Mouse (Mus musculus) forebrain, embryonic 15.5 days (tissue): ENCODE measurements around the gene Cd7. TPM values are rescaled to one million over a fixed set of nuclear protein-coding genes. Genes with fewer than 3 reads are reported as not detected.
"Not testable (repeated sequence)": the region's sequence is repeated elsewhere in the genome, so short reads cannot be mapped to it uniquely, and the experiment has no call there.

Experiments used
- ATAC-seq: fragments of 200-750 bp; cut with Nextera tagmentation; replicated peaks from 2 replicates; pipeline ENCODE4 v1.8.0; 2017; ENCODE audit warnings: mild to moderate bottlenecking, moderate TSS enrichment, moderate library complexity
- H3K27ac ChIP-seq: fragments of 300-500 bp; sonication (generic); replicated peaks from 2 replicates; pipeline ENCODE4 v1.5.1; 2015; ENCODE audit warnings: mild to moderate bottlenecking, inconsistent platforms
- H3K27me3 ChIP-seq: fragments of 300-500 bp; sonication (generic); 2 replicates; pipeline ENCODE4 v1.6.1; 2015; ENCODE audit warnings: inconsistent platforms
- H3K36me3 ChIP-seq: fragments of 300-500 bp; sonication (generic); 2 replicates; pipeline ENCODE4 v1.6.1; 2015; ENCODE audit warnings: mild to moderate bottlenecking, inconsistent platforms
- H3K4me1 ChIP-seq: fragments of 300-500 bp; sonication (generic); 2 replicates; pipeline ENCODE4 v1.6.1; 2015; ENCODE audit warnings: inconsistent platforms
- H3K4me2 ChIP-seq: fragments of 300-500 bp; sonication (generic); replicated peaks from 2 replicates; pipeline ENCODE4 v1.6.1; 2015; ENCODE audit warnings: mild to moderate bottlenecking, inconsistent platforms
- H3K4me3 ChIP-seq: fragments of 300-500 bp; sonication (generic); 2 replicates; pipeline ENCODE4 v1.5.1; 2015; ENCODE audit warnings: mild to moderate bottlenecking, inconsistent platforms
- H3K9ac ChIP-seq: fragments of 300-500 bp; sonication (generic); replicated peaks from 2 replicates; pipeline ENCODE4 v1.6.1; 2015; ENCODE audit warnings: mild to moderate bottlenecking, inconsistent platforms
- H3K9me3 ChIP-seq: fragments of 300-500 bp; sonication (generic); 2 replicates; pipeline ENCODE4 v1.6.1; 2016; ENCODE audit warnings: inconsistent platforms
- WGBS: fragments of 180-500 bp; shearing (Covaris S2); methylation state at CpG from one replicate; pipeline ENCODE4 v1.1.7; 2015; ENCODE audit warnings: mixed read lengths; 5-methylcytosine and 5-hydroxymethylcytosine counted together
- polyA plus RNA-seq: library from polyadenylated mRNA; unstranded; fragments of >200 nt; fragmentation: Nextera tagmentation; extraction: Ambion mirVana; gene quantifications from 2 replicates; pipeline ENCODE4 v1.2.1, GENCODE M21; 2015

The Cd7 gene
- polyA plus RNA-seq, 1 experiment from 2014 or later = not detected

DNA sequence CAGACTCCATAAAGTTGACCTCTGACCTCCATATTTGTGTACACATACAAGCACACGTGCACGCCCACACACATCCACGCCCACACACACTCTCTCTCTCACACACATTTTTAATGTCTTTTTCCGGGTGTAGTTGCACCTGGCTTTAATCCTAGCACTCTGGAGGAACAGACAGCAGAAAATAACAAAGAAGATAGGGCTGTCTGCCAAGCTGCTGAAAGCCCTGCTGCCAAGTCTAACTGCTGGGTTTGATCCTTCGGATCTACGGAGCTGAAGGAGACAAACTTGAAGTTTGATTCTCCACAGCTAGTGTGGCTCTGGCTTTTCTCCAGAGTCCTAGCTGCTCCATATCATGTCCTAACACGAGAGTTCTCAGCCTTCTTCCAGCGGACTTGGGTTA is 22.4 kb upstream of the Cd7 start:
- ATAC-seq = no peak
- WGBS = 65% methylated on average over 8 of the region's 8 CpGs
- H3K4me1 ChIP-seq = no peaks in the 10 kb centered on the region
- no peak overlapping the region for H3K4me2 ChIP-seq
- H3K4me3 ChIP-seq = no peak overlapping the region
- no peak overlapping the region for H3K27ac ChIP-seq
- no peaks in the 10 kb centered on the region for H3K9me3 ChIP-seq
- no peaks in the 10 kb centered on the region for H3K36me3 ChIP-seq
- H3K9ac ChIP-seq = no peak overlapping the region
- H3K27me3 ChIP-seq = no peaks in the 10 kb centered on the region

DNA sequence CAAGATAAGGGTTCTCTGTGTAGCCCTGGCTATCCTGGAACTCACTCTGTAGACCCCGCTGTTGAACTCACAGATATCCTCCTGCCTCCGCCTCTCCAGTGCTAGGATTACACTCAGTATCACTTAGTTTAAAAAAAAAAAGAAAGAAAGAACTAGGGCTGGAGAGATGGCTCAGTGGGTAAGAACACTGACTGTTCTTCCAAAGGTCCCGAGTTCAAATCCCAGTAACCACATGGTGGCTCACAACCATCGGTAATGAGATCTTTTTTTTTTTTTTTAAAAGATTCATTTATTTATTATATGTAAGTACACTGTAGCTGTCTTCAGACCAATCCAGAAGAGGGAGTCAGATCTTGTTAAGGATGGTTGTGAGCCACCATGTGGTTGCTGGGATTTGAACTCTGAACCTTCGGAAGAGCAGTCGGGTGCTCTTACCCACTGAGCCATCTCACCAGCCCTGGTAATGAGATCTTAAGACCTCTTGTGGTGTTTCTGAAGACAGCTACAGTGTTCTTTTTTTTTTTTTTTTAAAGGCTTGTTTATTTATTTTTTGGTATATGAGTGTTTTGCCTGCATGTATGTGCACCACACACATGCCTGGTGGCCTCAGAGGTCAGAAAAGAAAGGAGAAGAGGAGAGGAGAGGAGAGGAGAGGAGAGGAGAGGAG is 21.3 kb upstream of the Cd7 start:
- not testable (repeated sequence) for H3K27ac ChIP-seq, H3K9me3 ChIP-seq, H3K4me1 ChIP-seq, H3K4me2 ChIP-seq, ATAC-seq, H3K36me3 ChIP-seq, H3K27me3 ChIP-seq, H3K4me3 ChIP-seq, H3K9ac ChIP-seq
- 96% methylated on average over 6 of the region's 6 CpGs for WGBS

DNA sequence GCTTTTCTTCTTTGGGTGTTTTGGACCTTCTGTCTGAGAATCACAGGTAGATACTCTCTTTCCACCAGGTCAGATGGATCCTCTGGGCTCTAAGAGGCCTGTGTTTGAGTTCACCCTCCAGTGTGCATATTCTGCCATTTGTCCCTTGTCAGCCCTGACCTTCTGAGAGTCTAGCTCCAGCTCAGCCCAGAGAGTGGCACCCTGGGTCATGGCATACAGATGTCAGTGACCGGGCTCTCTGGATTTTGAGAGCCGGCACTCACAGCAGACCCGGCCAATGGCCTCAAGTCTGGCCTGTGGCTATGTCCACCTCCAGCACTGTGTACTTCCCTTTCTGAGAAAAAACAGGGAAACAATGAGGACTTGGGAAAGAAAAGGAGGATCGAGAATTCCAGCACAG is 20.3 kb upstream of the Cd7 start:
- no peak overlapping the region for H3K27ac ChIP-seq

DNA sequence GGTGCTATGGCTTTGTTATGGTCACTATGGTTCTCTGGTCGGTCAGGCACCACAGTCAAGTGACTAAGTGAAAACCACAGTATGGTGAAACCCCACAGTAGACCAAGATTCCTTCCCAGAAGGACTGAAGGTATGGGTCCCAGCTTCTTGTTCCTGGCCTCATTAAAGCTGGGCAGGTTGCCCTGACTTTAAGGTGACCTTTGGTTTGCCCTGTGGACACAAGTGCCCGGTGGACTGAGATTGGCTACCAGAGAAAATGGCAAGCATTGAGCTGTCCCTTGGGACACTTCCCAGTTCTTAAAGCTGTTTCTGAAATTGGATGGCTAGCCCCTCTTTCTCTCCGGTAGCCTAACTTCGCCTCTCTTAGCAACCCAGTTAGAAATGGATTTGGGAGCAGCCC is 19.7 kb upstream of the Cd7 start:
- Histone ChIP-seq H3K4me3 (no peak overlapping the region), H3K36me3 (no peaks in the 10 kb centered on the region), H3K27me3 (no peaks in the 10 kb centered on the region), H3K4me1 (no peaks in the 10 kb centered on the region), H3K9ac (no peak overlapping the region), H3K27ac (no peak overlapping the region), H3K9me3 (no peaks in the 10 kb centered on the region), H3K4me2 (no peak overlapping the region)
- no peak for ATAC-seq
- 83% methylated on average over 4 of the region's 4 CpGs for WGBS

More for the DNA sequence above, 20.3 kb upstream of the Cd7 start:
- no peak overlapping the region for H3K4me2 ChIP-seq
- WGBS = 88% methylated on average over 4 of the region's 4 CpGs
- H3K4me1 ChIP-seq = no peaks in the 10 kb centered on the region
- no peak overlapping the region for H3K4me3 ChIP-seq
- no peaks in the 10 kb centered on the region for H3K27me3 ChIP-seq
- no peak for ATAC-seq
- no peaks in the 10 kb centered on the region for H3K9me3 ChIP-seq
- no peak overlapping the region for H3K9ac ChIP-seq
- H3K36me3 ChIP-seq = no peaks in the 10 kb centered on the region

DNA sequence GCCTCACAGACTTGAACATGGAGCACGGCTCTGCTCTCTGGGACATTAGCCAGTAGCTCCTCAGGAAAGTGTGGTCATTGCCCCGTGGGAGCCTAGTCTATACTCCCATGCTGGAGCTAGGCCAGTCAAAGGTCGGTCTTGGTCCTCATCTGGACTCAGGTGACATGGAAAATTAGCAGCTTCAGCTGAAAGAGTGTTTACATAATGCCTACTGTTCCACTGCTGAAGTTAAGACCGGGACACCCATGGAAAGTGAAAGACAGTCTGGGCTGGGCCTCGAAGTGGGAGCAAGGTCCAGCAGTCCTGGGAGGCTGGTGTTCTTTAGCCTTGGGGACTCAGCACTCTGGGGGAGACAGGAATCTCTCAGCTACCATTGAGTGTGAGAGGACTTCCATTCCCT is 18.9 kb upstream of the Cd7 start:
- no peak for ATAC-seq
- no peak overlapping the region for H3K27ac ChIP-seq
- no peak overlapping the region for H3K9ac ChIP-seq
- no peaks in the 10 kb centered on the region for H3K9me3 ChIP-seq
- H3K4me2 ChIP-seq = no peak overlapping the region
- H3K4me3 ChIP-seq = no peak overlapping the region
- WGBS = 79% methylated on average over 5 of the region's 5 CpGs
- no peaks in the 10 kb centered on the region for H3K36me3 ChIP-seq
- H3K4me1 ChIP-seq = no peaks in the 10 kb centered on the region
- H3K27me3 ChIP-seq = no peaks in the 10 kb centered on the region

DNA sequence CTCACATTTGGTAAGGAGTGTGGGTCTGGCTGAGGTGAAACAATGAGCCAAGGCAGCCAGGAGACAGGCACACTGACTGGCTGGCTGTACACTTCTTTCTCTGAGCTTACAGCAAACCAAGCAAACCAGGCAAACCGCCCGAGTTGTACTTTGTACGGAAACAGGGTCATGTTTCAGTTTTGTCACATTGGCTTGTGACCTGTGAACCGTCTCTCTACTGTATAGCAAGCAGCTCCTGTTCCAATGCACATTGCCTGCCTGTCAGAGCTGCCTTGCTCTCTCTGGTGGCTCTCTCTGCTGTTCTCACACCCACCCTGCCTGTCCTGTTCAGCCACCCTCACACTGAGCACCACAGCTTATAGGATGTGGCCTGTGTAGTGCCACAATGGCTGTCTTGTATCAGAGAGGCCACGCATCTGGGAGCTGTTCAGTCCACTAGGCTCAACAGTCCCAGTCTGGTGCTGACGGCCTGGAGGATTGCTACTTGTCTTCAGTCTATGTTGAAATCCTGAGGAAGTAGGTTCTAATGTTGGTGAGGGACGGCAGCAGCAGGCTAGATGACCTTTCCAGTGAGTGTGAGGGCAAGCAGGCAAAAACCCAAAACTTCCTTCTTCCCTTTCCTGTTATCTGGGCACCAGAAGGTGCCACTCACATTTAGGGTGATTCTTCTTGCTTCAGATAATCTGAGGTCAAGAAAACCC is 17.5 kb upstream of the Cd7 start:
- Histone ChIP-seq H3K9me3 (no peaks in the 10 kb centered on the region), H3K4me2 (no peak overlapping the region), H3K27me3 (no peaks in the 10 kb centered on the region), H3K36me3 (no peaks in the 10 kb centered on the region), H3K4me3 (no peak overlapping the region), H3K4me1 (no peaks in the 10 kb centered on the region), H3K27ac (no peak overlapping the region), H3K9ac (no peak overlapping the region)
- ATAC-seq = no peak
- WGBS = 77% methylated on average over 7 of the region's 7 CpGs

DNA sequence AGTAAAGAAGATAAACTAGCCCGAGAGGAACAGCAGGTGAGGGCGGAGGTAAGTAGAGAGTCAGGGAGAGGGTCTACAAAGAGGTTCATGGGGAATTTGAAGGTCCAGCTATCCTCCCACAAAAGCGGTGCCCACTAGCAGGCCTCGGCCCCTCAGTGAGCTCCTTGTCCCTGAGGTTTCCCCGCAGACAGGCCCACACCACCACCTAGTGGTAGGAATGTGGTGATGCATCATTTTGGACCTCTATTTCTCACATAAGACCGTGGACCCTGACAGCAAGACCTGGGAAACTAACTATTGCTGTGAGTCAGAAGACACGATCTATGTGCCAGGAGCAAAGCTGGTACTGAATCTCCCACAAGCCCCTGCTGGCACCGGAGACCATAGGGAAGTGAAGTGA is 14.3 kb upstream of the Cd7 start:
- WGBS = 12% methylated on average over 8 of the region's 8 CpGs
- Histone ChIP-seq H3K27ac (no peak overlapping the region), H3K27me3 (no peaks in the 10 kb centered on the region), H3K4me2 (no peak overlapping the region), H3K9me3 (no peaks in the 10 kb centered on the region), H3K4me1 (no peaks in the 10 kb centered on the region), H3K9ac (no peak overlapping the region), H3K4me3 (no peak overlapping the region), H3K36me3 (no peaks in the 10 kb centered on the region)
- no peak; the same call in 1 of the 2 replicates for ATAC-seq

DNA sequence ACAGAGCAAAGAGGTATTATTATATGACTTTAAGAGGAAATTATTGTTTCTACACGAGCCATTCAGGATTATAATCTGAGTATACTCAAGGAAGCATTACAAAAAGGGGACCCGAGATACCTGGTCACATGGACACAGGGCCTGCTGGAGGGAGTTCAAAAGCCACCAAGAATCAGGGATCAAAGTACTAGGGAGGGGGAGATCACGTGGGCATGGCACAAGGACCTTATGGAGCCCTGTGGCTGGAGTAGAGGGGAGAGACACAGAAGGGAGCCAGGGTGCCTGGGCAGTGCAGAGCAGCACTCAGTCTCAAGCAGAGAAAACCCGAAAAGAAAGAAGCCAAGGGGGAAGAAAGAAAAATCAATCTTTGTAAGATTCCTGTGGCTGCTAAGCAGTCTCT is 13.2 kb upstream of the Cd7 start:
- no peaks in the 10 kb centered on the region for H3K27me3 ChIP-seq
- no peaks in the 10 kb centered on the region for H3K36me3 ChIP-seq
- no peak overlapping the region for H3K9ac ChIP-seq
- H3K4me2 ChIP-seq = no peak overlapping the region
- H3K4me1 ChIP-seq = no peaks in the 10 kb centered on the region
- no peak for ATAC-seq
- 59% methylated on average over 4 of the region's 4 CpGs for WGBS
- no peak overlapping the region for H3K27ac ChIP-seq
- H3K4me3 ChIP-seq = no peak overlapping the region
- no peaks in the 10 kb centered on the region for H3K9me3 ChIP-seq

DNA sequence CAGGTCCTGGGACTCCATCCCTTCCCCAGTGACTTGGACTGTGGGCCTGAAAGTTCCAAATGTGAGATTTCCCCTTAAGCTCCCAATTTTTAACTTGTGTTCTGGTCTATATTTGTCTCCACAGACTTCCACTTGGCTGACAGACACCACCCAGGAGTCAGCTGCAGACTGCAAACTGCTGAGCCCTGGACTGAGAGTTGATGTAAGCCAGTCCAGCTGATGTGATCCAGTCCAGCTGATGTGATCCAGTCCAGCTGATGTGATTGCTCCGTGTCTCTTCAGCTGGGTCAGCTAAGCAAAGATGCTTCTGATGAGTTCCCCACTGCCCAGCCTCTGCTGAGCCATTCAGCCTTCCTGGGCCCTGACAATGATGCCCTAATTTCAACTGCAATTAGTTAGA is 12.6 kb upstream of the Cd7 start:
- Histone ChIP-seq H3K27ac (no peak overlapping the region), H3K36me3 (no peaks in the 10 kb centered on the region), H3K4me3 (no peak overlapping the region), H3K4me2 (no peak overlapping the region), H3K4me1 (no peaks in the 10 kb centered on the region), H3K27me3 (no peaks in the 10 kb centered on the region), H3K9ac (no peak overlapping the region), H3K9me3 (no peaks in the 10 kb centered on the region)
- WGBS = 52% methylated on average over 1 of the region's 1 CpGs
- no peak for ATAC-seq

DNA sequence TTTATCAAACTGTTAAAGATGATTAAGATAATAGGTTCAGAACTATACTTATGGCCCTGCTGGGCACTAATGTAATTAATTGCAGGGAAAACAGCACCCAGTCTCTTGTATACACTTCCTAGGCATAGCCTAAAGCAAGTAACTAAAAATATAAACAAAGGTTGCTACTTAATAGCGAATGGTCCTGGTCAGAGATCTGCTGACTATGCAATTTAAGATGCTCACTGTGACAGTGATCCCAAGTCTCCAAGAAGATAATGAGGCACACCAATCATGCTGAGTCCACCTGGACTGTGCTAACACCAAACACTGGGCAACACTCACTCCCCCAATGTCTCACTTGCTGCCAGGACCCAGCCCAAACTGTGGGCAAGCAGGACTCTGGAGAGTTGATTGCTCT is 10.6 kb upstream of the Cd7 start:
- no peaks in the 10 kb centered on the region for H3K9me3 ChIP-seq
- whole genome bisulfite sequencing = 76% methylated on average over 1 of the region's 1 CpGs

DNA sequence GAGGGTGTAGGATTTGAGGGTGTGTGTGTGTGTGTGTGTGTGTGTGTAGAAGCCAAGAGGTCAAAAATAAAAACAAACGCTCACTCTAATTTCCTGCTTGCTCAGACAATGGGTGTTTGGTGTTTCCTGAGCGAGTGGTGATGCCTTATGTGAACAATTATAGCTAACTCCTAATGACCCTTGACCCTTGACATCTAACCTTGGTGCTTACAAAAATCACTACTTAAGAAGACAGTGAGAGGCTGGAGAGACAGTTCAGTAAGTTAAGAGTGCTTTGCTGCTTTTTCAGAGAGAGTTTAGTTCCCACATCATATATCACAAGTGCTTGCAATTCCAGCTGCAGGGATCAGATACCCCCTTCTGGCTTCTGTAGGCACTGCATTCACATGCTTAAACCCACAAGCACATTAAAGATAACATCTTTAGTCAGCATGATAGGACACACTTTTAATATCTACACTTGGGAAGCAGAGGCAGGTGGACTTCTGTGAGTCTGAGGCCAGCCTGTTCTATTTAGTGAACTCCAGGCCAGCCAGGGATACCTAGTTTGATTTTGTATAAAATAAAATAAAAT is 8.7 kb upstream of the Cd7 start:
- Histone ChIP-seq H3K4me1 (no peaks in the 10 kb centered on the region), H3K9me3 (no peaks in the 10 kb centered on the region), H3K36me3 (no peaks in the 10 kb centered on the region), H3K27me3 (no peaks in the 10 kb centered on the region), H3K9ac (no peak overlapping the region), H3K4me3 (no peak overlapping the region), H3K27ac (no peak overlapping the region), H3K4me2 (no peak overlapping the region)
- no peak for ATAC-seq
- whole genome bisulfite sequencing = 66% methylated on average over 2 of the region's 2 CpGs

More for the DNA sequence above, 10.6 kb upstream of the Cd7 start:
- H3K4me3 ChIP-seq = no peak overlapping the region
- H3K27ac ChIP-seq = no peak overlapping the region
- H3K4me2 ChIP-seq = no peak overlapping the region
- no peaks in the 10 kb centered on the region for H3K27me3 ChIP-seq
- H3K9ac ChIP-seq = no peak overlapping the region
- no peaks in the 10 kb centered on the region for H3K4me1 ChIP-seq
- H3K36me3 ChIP-seq = no peaks in the 10 kb centered on the region
- no peak for ATAC-seq

DNA sequence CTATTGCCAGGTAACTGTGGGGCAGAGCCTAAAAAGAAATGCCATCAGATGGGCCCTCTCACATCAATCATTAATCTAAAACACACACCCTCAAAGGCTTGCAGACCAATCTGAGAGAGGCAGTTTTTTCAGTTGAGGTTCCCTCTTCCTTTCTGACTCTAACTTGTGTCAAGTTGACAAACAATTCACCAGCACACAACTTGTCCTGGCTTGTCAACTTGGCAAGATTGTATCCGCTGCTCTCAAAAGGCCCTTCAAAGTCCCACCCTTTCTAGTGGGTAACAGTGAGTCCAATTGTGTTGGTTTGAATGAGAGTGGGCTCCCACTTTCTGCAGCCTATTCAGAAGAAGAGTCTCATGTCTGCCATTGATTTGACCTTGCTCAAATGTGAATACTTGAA is 6.1 kb upstream of the Cd7 start:
- ATAC-seq = no peak
- Histone ChIP-seq H3K9me3 (no peaks in the 10 kb centered on the region), H3K36me3 (no peaks in the 10 kb centered on the region), H3K27me3 (no peaks in the 10 kb centered on the region), H3K4me2 (no peak overlapping the region), H3K4me3 (no peak overlapping the region), H3K9ac (no peak overlapping the region), H3K4me1 (no peaks in the 10 kb centered on the region), H3K27ac (no peak overlapping the region)
- 47% methylated on average over 1 of the region's 1 CpGs for WGBS

DNA sequence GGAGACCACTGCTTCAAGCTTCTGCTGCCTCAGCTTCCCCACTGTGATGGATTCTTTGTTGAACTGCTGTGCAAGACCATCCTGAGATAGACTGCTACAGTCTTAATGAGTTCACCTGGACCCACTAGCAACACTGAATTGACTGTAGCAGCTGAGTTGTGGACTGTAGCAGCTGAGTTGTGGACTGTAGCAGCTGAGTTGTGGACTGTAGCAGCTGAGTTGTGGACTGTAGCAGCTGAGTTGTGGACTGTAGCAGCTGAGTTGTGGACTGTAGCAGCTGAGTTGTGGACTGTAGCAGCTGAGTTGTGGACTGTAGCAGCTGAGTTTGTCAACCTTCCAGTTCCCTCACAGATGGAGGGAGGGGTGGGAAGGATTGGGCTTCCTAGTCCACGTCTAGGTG is 3.8 kb upstream of the Cd7 start:
- not testable (repeated sequence) for H3K4me2 ChIP-seq, H3K36me3 ChIP-seq, ATAC-seq, H3K27ac ChIP-seq, H3K4me3 ChIP-seq, H3K27me3 ChIP-seq, H3K4me1 ChIP-seq, H3K9ac ChIP-seq, H3K9me3 ChIP-seq
- 60% methylated on average over 1 of the region's 1 CpGs for WGBS
